Mouse (Mus musculus): ENCODE results near the gene Os9.

GRCm38 (mm10) chr10:127147135-127147534 lies 26.2 kb upstream of the Os9 start:
- TF ChIP-seq CTCF (conservative IDR thresholded peaks at IDR 0.05; ENCODE audit: low read length) (no peak), NANOG (IDR thresholded peaks at IDR 0.05; ENCODE audit: borderline replicate concordance, low read length) (no peak)
